Mouse (Mus musculus): Measurements from ENCODE around the gene Ndufb4.
"Not testable (repeated sequence)": the region's sequence is repeated elsewhere in the genome, so short reads cannot be mapped to it uniquely, and the experiment has no call there.

The Ndufb4 gene

GRCm38 (mm10) chr16:37653731-37654657 is at the start of gene Ndufb4:
Gene Ndufb4, minus strand, starts transcription at chr16:37654453.
- DNase-seq, result peak; percentile 97

DNA sequence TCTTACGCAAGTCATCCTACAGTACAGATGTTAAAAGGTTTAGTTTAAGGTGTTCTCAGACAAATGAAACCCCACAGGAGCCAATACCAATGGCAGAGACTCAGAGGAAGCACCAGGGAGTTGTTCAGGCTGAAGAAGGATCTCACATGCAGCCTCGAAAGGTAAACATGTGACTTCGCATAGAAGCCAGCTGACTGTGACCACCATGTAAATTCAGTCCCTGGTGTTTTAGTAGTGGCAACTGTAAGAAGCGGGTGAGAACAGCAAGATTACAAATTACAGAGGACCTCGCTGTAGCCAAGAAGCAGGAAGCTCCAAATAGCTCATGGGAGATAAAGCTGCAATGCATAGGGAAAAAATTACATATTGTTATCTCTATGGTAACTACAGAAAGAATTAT is 49.6 kb upstream of the Ndufb4 start:
- no peak for DNase-seq

DNA sequence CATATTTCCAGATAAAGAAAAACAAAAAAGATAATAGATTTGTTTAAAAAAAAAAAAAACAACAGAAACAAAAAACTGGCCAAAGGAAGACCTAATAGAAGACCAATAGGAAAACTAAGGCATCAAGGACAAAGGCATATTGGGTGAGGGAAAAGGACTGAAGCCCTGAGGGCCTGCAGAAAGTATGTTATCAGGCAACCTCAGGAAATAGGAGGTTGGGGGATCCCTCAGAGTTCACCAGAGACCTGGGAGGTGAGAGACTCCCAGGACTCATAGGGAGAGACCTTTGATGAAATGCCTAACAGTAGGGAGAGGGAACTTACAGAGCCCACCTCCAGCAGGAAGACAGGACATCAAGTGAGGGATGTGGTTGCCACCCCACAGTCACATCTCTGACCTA is 45.8 kb upstream of the Ndufb4 start:
- DNase-seq, result not testable (repeated sequence)

DNA sequence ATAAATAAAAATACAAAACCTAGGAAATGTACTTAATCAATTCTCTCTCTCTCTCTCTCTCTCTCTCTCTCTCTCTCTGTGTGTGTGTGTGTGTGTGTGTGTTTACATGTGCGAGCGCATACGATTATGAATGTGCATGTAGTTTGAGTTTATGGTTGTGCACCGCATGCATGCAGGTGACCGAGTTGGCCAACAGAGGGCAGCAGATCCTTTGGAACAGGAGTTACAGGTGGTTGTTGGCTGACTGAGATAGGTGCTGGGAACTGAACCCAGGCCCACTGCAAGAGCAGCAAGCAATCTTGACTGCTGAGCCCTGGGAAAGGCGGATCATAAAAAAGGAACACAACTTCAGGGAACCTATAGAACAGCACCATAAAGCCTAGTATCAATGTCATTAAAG is 44.5 kb upstream of the Ndufb4 start:
- no peak for DNase-seq

DNA sequence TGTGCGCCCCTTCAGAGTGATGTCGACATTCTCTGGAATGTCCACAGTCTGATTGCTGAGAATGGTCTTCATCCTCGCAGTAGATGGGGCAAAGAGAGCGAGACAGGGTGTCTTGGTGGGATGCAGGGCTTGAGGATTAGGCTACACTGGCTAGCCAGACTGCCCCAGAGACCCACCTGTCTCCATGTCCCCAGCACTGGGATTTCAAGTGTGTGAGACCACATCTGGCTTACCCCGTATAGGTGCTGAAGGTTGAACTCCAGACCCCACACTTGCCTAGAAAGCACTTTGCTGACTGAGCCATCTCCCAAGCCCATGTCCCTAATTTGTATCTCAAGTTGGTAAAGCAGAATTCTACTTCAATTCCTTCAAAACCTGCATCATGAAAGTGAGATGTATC is 43.0 kb upstream of the Ndufb4 start:
- no peak for DNase-seq

GRCm38 (mm10) chr16:37690932-37691730 is 36.9 kb upstream of the Ndufb4 start:
- DNase-seq, result no peak

GRCm38 (mm10) chr16:37690465-37690864 is 36.2 kb upstream of the Ndufb4 start:
- no peak for DNase-seq

- DNase-seq, result no peak
These were observed 35.7 kb upstream of the Ndufb4 start for GRCm38 (mm10) chr16:37689934-37690333.

DNA sequence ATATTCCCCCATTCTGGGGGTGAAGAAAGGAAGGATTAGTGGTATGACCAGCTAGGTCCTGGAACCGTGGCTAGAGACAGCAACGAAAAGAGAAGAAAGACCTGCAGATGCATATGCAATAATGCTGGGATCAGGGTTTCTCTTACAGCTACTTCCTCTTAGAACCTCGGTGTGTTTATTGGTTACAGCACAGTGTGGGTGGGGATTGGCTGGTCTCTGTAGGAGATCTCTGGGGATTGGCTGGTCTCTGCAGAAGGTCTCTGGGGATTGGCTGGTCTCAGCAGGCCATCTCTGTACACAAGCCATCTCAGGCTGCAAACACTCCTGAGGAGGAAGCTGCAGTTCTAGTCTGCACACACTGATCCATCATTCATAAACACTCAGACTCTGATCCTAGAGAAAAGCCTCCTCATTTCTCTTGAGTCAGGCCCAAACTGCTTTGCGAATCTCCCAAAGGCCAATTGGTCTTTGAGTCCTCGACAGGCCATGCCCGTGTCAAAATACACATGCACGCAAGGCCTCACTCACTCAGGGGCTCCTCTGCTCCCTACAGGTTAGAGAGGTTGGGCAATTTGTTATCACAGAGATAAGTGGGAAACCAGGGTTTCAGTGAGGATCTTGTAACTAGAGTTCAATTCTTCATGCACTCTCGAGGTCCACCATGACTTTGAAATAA is 35.1 kb upstream of the Ndufb4 start:
- no peak for DNase-seq

DNA sequence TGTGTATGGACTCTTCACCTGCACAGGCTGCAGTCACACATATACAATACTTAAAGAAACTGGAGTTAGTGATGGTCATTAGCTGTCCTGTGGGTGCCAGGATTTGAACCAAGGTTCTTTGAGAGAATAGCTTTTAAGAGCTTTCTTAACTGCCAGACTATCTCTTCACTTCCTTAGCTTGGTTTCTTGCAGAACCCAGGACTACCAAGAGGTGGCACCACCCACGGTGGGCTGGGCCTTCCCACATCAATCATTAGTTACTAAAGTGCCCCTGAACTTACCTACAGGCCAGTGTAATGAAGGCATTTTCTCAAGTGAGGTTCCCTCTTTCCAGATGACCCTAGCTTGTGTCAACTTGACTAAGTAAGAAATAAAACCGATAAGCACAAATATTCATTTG is 33.9 kb upstream of the Ndufb4 start:
- no peak for DNase-seq

DNA sequence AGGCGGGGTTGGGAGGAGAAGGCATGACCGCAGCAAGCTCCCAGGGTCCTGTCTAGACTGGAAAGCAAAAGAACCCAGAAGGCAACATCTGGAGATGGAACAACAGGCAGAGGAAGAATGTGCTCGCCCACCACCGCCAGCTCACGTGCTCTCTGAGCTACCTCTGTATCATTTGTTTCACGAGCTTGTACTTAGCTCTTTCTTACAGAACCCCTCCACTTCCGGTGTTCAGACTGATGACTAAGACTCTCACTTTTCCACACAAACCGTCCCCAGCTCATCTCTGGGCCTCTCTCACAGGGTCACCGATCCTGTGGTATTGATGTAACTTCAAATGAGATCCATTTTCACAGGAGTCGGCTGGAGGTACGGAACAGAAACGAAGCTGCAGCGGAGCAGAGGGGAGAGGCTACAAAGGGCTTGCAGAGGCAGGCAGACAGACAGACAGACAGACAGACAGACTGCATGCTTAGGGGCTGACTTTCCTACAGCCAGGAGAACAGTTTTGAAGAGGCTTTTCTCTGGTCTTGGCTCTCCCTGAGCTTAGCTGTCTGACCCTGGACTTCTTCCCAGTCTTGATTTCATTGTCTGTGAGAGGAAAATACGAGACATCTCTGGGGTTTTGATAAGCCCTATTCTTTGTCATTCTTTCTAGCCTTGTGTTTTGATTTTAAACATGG is 33.2 kb upstream of the Ndufb4 start:
- no peak for DNase-seq

- DNase-seq, result no peak
These were observed 32.6 kb upstream of the Ndufb4 start for GRCm38 (mm10) chr16:37686834-37687233.

DNA sequence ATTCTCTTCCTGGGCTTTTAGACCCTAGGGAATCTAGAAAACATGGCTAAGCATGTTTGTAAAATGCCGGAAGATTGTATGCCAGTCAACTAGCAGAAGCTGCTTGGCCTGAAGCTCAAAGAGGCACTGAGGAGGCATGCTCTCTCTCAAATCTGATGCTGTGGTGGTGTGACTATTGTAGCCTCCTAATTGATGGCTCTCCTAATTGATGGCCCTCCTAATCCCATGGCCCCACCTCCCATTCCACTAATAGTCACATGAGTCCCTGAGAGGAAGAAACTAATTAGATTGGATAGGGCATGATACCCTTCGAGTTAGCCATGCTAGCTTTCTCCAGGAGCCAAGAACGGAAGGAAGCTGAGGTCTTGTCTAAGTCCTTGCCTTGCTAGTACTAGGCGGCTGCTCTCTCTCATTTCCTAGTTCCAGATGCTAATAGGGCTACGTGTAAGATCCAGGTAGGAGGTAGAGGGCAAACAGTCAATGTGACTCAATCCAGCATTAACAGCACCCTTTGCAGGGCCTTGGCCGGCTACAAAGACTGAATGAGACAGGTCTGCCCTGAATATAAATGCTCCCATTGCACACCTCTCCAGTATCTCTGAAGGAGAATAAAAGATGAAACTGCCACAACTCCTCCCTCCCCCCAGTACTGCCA is 31.8 kb upstream of the Ndufb4 start:
- no peak for DNase-seq

- peak; percentile 88 for DNase-seq
These were observed 30.6 kb upstream of the Ndufb4 start for GRCm38 (mm10) chr16:37684634-37685441.

DNA sequence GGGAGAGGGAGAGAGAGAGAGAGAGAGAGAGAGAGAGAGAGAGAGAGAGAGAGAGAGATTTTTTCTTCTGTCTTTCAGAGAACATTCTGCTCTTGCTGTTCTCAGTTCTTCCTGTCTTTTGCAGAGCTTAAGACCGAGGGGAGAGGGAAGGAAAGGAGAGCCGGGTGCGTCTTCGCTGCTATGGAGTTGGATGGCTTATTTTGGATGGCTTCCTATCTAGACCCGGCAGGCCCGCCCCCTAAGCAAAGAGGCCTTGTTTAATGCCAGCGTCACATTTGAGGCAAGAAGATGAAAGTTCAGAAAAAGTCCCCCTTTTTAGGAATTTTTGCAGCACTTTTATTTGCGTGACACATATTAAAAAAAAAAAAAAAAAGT is 30.0 kb upstream of the Ndufb4 start:
- no peak for DNase-seq

- no peak for DNase-seq
These were observed 29.2 kb upstream of the Ndufb4 start for GRCm38 (mm10) chr16:37683154-37684130.

GRCm38 (mm10) chr16:37682309-37682975 is 28.2 kb upstream of the Ndufb4 start:
- peak; percentile 88 for DNase-seq

- no peak for DNase-seq
These were observed 26.6 kb upstream of the Ndufb4 start for GRCm38 (mm10) chr16:37680831-37681230.

DNA sequence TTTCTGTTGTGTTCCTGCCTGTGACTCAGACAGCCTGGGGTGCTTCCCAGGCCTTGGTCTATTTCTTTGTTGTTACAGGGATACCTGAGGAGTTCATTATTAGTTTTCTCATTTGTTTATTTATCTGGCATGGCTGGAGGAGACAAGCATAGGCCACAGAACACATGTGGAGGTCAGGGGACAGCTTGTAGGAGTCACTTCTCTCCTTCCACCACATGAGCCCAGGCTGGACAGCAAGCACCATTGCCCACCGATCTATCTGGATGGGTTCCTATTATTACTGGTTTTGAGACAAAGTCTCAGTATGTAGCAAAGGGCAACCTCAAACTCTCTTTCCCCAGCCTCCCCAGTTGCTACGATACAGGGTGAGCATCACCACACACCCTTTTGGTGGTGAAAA is 26.0 kb upstream of the Ndufb4 start:
- DNase-seq, result no peak

DNA sequence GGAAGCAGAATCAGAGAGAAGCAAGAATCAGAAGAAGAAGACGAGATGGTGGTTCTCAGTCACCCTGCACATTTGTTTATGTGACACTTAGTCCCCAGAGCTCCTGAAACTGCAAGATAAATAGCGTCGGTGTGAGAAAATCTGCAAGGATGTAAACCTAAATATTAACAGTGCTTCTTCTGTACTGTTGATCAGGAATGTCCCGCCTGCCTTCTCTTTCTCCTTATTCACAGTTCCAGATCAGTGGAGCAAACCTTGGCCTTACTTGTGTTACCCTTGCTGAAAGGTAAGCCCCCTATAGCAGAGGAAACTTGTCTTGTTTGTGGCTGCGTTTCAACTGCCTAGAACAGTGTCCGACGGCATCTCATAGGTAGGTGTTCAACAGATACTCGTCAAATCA is 23.3 kb upstream of the Ndufb4 start:
- no peak for DNase-seq

All from layer of hippocampus, adult 9-11 months (tissue).